Mouse (Mus musculus): Measurements from ENCODE around the gene Bcar1. TPM values are rescaled to one million over a fixed set of nuclear protein-coding genes. Genes with fewer than 3 reads are reported as not detected.

Bcar1 gene
- polyA plus RNA-seq, 1 experiment from 2014 or later, result 50.2 TPM

DNA sequence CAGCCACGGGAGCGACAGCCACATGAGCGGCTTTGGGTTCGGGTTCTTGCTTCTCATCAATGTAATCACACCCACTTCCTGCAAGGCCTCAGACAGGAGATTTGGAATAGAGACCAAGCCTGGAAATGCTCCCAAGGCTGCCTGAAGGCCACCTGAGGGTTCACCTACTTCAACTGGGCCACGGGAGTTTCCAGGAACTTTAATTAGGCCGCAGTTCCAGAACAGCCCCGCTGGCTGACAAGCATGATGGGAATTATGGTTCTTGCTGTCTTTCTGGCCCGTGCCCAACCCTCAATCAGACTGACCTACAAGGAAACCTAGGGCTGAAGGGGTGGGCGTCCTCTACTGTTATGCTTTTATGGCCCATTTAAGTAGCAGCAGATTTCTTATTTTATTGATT, 28.5 kb upstream of the Bcar1 start:
- H3K4me2 ChIP-seq (ENCODE audit: low read length), result no peak overlapping the region
- no peak overlapping the region for H3K27ac ChIP-seq (ENCODE audit: low read depth)
- 0 out of 2 replicates have a peak, but pooled peaks cover 2% of the 10 kb centered on the region for H3K4me1 ChIP-seq (replicated peaks; ENCODE audit: control insufficient read depth, insufficient read depth, low read length)
- H3K27me3 ChIP-seq (replicated peaks; ENCODE audit: control insufficient read depth, insufficient read depth, low read length), result no peaks in the 10 kb centered on the region
- DNase-seq (ENCODE audit: low spot score), result no peak
- no peak overlapping the region for H3K4me3 ChIP-seq (ENCODE audit: low read depth, low read length)
- no peak for ATAC-seq (replicated peaks; ENCODE audit: low FRiP score, low TSS enrichment, low read depth)
- no peak overlapping the region for H3K9ac ChIP-seq (ENCODE audit: low read length)
- 88% methylated on average over 9 of the region's 9 CpGs for WGBS
- peaks cover 58% of the 10 kb centered on the region for H3K36me3 ChIP-seq (ENCODE audit: control insufficient read depth, insufficient read depth, low read length)
- H3K9me3 ChIP-seq (ENCODE audit: control insufficient read depth, low read length), result no peaks in the 10 kb centered on the region

DNA sequence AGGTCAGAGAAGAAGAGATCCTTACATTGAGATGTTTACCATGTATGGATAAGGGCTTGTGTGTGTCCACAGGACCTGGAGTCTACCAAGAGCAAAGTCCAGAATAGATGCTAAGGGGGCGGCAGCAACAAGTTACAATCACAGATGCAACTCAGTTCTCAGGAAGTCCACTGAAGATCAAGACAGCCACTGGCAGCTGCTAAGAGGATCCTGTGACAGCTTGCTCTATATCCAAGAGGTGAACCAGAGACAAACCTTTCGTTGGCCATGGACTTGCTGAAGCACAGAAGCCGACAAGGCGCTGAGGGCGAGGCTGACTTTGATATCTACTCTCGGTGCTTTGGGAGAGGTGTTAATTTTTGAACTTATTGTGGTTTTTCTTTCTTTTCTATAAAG, 28.0 kb upstream of the Bcar1 start:
- Histone ChIP-seq H3K27ac (ENCODE audit: low read depth) (no peak overlapping the region), H3K4me2 (ENCODE audit: low read length) (no peak overlapping the region), H3K27me3 (replicated peaks; ENCODE audit: control insufficient read depth, insufficient read depth, low read length) (no peaks in the 10 kb centered on the region), H3K36me3 (ENCODE audit: control insufficient read depth, insufficient read depth, low read length) (peaks cover 60% of the 10 kb centered on the region), H3K4me3 (ENCODE audit: low read depth, low read length) (no peak overlapping the region), H3K4me1 (replicated peaks; ENCODE audit: control insufficient read depth, insufficient read depth, low read length) (0 out of 2 replicates have a peak, but pooled peaks cover 2% of the 10 kb centered on the region), H3K9me3 (ENCODE audit: control insufficient read depth, low read length) (no peaks in the 10 kb centered on the region), H3K9ac (ENCODE audit: low read length) (no peak overlapping the region)
- DNase-seq (ENCODE audit: low spot score) (no peak), ATAC-seq (replicated peaks; ENCODE audit: low FRiP score, low TSS enrichment, low read depth) (no peak)
- 96% methylated on average over 6 of the region's 6 CpGs for WGBS

DNA sequence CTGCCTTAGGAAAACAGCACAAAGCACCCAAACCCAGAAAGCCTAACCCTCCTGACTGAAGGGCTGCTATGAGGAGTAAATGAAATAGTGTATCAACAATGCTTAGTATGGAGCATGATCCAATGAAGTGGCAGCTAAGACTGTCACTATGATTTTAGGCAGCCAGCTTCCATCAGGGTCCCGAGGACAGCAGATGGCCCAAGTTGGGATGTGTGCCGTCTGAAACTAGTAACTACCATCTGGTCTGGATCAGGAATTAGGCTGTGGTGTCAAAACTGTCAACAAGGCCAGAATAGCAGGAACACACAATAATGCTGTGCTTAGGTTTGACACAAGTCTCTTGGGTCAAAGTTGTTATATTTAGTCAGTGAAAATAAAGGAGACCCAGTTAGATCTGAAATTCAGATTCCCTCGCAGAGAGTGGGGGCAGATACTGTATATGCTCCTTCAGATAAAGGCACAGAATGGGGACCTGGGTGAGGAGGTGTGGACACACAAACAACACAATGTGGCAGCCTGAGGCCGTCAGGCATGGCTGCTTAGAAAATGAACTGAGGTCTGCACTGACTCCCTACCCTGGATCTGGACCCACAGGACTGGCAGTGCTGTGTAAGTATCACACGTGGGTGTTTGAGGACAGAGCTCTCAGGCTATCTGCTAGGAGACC, 27.5 kb upstream of the Bcar1 start:
- 68% methylated on average over 5 of the region's 5 CpGs for WGBS
- Histone ChIP-seq H3K36me3 (ENCODE audit: control insufficient read depth, insufficient read depth, low read length) (peaks cover 61% of the 10 kb centered on the region), H3K27me3 (replicated peaks; ENCODE audit: control insufficient read depth, insufficient read depth, low read length) (no peaks in the 10 kb centered on the region), H3K9me3 (ENCODE audit: control insufficient read depth, low read length) (no peaks in the 10 kb centered on the region), H3K4me1 (replicated peaks; ENCODE audit: control insufficient read depth, insufficient read depth, low read length) (0 out of 2 replicates have a peak, but pooled peaks cover 2% of the 10 kb centered on the region), H3K9ac (ENCODE audit: low read length) (no peak overlapping the region), H3K4me3 (ENCODE audit: low read depth, low read length) (no peak overlapping the region), H3K27ac (ENCODE audit: low read depth) (no peak overlapping the region), H3K4me2 (ENCODE audit: low read length) (no peak overlapping the region)
- DNase-seq (ENCODE audit: low spot score) (no peak), ATAC-seq (replicated peaks; ENCODE audit: low FRiP score, low TSS enrichment, low read depth) (no peak)

DNA sequence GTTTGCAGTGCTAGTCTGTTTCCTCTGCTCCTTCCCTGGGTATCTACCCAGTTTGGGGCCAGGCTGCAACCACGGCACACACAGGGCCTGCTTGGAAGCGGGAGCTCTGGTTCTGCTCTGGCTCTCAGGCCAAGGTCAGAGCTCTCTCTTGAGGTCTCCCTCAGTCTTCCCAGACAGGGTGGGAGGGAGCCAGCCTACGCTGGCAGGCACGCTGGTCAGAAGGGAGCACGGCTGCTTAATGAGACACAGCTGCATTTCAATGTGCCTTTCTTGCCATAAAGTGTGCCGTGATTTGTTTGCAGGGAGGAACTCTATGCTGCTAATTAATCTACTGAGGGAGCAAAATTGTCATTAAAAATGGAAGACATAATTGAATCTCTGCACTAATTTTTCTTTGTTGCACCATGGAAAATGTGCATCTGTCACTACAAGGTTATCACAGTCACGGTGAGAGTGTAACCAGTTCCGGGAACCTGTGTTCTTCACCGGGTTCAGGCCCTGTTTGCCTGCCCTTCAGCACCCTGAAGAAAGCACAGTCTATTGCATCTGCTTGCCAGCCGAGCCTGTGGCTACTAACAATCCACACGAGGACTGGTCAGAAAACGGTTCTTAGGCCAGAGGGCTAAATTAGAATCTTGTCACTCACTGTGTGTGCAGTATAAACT, 26.3 kb upstream of the Bcar1 start:
- no peak overlapping the region for H3K4me3 ChIP-seq (ENCODE audit: low read depth, low read length)
- 63% methylated on average over 12 of the region's 12 CpGs for WGBS
- H3K27ac ChIP-seq (ENCODE audit: low read depth), result no peak overlapping the region
- no peaks in the 10 kb centered on the region for H3K27me3 ChIP-seq (replicated peaks; ENCODE audit: control insufficient read depth, insufficient read depth, low read length)
- H3K9me3 ChIP-seq (ENCODE audit: control insufficient read depth, low read length), result no peaks in the 10 kb centered on the region
- H3K4me2 ChIP-seq (ENCODE audit: low read length), result no peak overlapping the region
- no peak overlapping the region for H3K9ac ChIP-seq (ENCODE audit: low read length)
- DNase-seq (ENCODE audit: low spot score) (no peak), ATAC-seq (replicated peaks; ENCODE audit: low FRiP score, low TSS enrichment, low read depth) (no peak)
- peaks cover 58% of the 10 kb centered on the region for H3K36me3 ChIP-seq (ENCODE audit: control insufficient read depth, insufficient read depth, low read length)
- H3K4me1 ChIP-seq (replicated peaks; ENCODE audit: control insufficient read depth, insufficient read depth, low read length), result 0 out of 2 replicates have a peak, but pooled peaks cover 2% of the 10 kb centered on the region

DNA sequence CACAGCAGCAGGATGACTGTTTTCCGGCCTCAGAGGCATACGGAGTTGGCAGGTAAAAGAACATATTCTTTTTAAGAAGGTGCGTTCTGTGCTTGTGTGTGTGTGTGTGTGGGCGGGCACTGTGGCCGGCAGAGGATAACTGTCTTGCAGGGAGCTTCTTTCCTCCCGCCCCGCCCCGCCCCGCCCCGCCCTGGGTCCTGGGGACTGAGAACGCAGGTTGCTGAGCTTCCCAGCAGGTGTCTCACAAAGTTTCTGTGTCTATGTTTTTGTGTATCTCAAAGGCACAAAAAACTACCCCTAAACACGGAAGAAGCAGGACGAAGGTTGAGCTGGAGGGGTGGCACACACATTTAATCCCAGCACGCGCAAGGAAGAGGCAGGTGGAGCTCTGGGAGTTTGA, 25.7 kb upstream of the Bcar1 start:
- no peak overlapping the region for H3K4me3 ChIP-seq (ENCODE audit: low read depth, low read length)
- DNase-seq (ENCODE audit: low spot score) (no peak), ATAC-seq (replicated peaks; ENCODE audit: low FRiP score, low TSS enrichment, low read depth) (no peak)
- WGBS, result 67% methylated on average over 15 of the region's 15 CpGs
- no peak overlapping the region for H3K27ac ChIP-seq (ENCODE audit: low read depth)
- peaks cover 53% of the 10 kb centered on the region for H3K36me3 ChIP-seq (ENCODE audit: control insufficient read depth, insufficient read depth, low read length)
- H3K27me3 ChIP-seq (replicated peaks; ENCODE audit: control insufficient read depth, insufficient read depth, low read length), result no peaks in the 10 kb centered on the region
- no peaks in the 10 kb centered on the region for H3K9me3 ChIP-seq (ENCODE audit: control insufficient read depth, low read length)
- H3K9ac ChIP-seq (ENCODE audit: low read length), result no peak overlapping the region
- 0 out of 2 replicates have a peak, but pooled peaks cover 2% of the 10 kb centered on the region for H3K4me1 ChIP-seq (replicated peaks; ENCODE audit: control insufficient read depth, insufficient read depth, low read length)
- H3K4me2 ChIP-seq (ENCODE audit: low read length), result no peak overlapping the region

DNA sequence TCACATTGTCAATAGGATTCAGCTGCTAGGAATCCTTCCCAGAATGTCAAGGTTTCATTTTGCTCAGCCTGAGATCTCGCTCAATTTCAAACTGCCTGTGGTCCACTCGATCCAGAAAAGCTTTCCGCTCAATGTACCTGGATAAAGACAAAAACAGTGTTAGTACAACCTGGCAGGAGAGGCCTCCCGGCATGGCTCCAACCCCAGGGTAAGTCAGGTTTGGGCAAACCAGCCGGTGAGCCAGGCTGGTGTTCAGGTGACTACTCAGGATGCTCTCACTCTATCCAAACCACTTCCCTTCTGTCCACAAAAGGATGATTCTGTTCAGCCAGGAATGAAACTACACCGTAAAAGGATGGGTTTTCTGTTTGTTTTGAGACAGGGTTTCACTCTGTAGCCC, 25.0 kb upstream of the Bcar1 start:
- Histone ChIP-seq H3K9ac (ENCODE audit: low read length) (no peak overlapping the region), H3K4me1 (replicated peaks; ENCODE audit: control insufficient read depth, insufficient read depth, low read length) (0 out of 2 replicates have a peak, but pooled peaks cover 2% of the 10 kb centered on the region), H3K9me3 (ENCODE audit: control insufficient read depth, low read length) (no peaks in the 10 kb centered on the region), H3K4me3 (ENCODE audit: low read depth, low read length) (no peak overlapping the region), H3K4me2 (ENCODE audit: low read length) (no peak overlapping the region), H3K27ac (ENCODE audit: low read depth) (no peak overlapping the region), H3K27me3 (replicated peaks; ENCODE audit: control insufficient read depth, insufficient read depth, low read length) (no peaks in the 10 kb centered on the region), H3K36me3 (ENCODE audit: control insufficient read depth, insufficient read depth, low read length) (peaks cover 48% of the 10 kb centered on the region)
- DNase-seq (ENCODE audit: low spot score) (no peak), ATAC-seq (replicated peaks; ENCODE audit: low FRiP score, low TSS enrichment, low read depth) (no peak)
- WGBS, result 93% methylated on average over 6 of the region's 6 CpGs

DNA sequence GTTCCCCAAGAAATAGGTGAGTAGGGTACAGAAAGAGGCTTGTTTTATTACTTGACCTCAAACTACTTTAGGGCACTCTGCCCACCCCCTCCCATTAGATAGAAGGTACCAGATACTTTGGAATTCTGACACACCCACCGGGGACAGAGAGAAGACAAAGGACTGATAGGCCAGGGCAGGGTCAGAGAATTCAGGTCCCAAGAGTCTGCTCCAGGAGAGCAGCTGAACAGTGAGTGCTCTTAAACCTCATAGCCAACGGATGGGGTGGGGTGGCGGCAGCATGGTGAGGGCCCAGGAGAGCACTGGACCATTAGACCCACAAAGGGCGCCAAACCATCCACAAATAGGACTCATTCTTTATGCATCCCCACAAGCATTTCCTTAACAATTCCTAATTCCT, 22.0 kb upstream of the Bcar1 start:
- H3K4me2 ChIP-seq (ENCODE audit: low read length), result no peak overlapping the region
- no peaks in the 10 kb centered on the region for H3K9me3 ChIP-seq (ENCODE audit: control insufficient read depth, low read length)
- no peak overlapping the region for H3K27ac ChIP-seq (ENCODE audit: low read depth)
- ATAC-seq (replicated peaks; ENCODE audit: low FRiP score, low TSS enrichment, low read depth), result no peak
- no peak overlapping the region for H3K4me3 ChIP-seq (ENCODE audit: low read depth, low read length)
- DNase-seq (ENCODE audit: low spot score), result no peak
- 87% methylated on average over 4 of the region's 4 CpGs for WGBS
- 0 out of 2 replicates have a peak, but pooled peaks cover 2% of the 10 kb centered on the region for H3K4me1 ChIP-seq (replicated peaks; ENCODE audit: control insufficient read depth, insufficient read depth, low read length)
- H3K27me3 ChIP-seq (replicated peaks; ENCODE audit: control insufficient read depth, insufficient read depth, low read length), result no peaks in the 10 kb centered on the region
- peaks cover 29% of the 10 kb centered on the region for H3K36me3 ChIP-seq (ENCODE audit: control insufficient read depth, insufficient read depth, low read length)
- H3K9ac ChIP-seq (ENCODE audit: low read length), result no peak overlapping the region

DNA sequence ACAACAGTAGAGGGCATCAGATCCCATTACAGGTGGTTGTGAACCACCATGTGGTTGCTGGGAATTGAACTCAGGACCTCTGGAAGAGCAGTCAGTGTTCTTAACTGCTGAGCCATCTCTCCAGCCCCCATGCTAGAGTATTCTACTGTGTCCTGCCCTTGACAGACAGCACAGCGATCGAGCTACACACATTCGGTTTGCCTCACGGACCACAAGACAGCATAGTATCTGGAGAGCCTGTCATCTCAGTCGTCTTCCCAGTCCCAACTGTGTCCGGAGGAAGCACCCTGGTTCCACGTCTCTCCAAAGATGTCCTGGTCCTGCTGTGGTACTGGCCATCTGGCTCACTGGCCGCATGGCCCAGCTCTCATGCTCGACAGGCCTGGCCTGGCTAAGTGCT, 21.5 kb upstream of the Bcar1 start:
- Histone ChIP-seq H3K9me3 (ENCODE audit: control insufficient read depth, low read length) (no peaks in the 10 kb centered on the region), H3K27ac (ENCODE audit: low read depth) (no peak overlapping the region), H3K4me2 (ENCODE audit: low read length) (no peak overlapping the region), H3K4me3 (ENCODE audit: low read depth, low read length) (no peak overlapping the region), H3K4me1 (replicated peaks; ENCODE audit: control insufficient read depth, insufficient read depth, low read length) (0 out of 2 replicates have a peak, but pooled peaks cover 2% of the 10 kb centered on the region), H3K36me3 (ENCODE audit: control insufficient read depth, insufficient read depth, low read length) (peaks cover 29% of the 10 kb centered on the region), H3K9ac (ENCODE audit: low read length) (no peak overlapping the region), H3K27me3 (replicated peaks; ENCODE audit: control insufficient read depth, insufficient read depth, low read length) (no peaks in the 10 kb centered on the region)
- ATAC-seq (replicated peaks; ENCODE audit: low FRiP score, low TSS enrichment, low read depth) (no peak), DNase-seq (ENCODE audit: low spot score) (no peak)
- 94% methylated on average over 9 of the region's 9 CpGs for WGBS

DNA sequence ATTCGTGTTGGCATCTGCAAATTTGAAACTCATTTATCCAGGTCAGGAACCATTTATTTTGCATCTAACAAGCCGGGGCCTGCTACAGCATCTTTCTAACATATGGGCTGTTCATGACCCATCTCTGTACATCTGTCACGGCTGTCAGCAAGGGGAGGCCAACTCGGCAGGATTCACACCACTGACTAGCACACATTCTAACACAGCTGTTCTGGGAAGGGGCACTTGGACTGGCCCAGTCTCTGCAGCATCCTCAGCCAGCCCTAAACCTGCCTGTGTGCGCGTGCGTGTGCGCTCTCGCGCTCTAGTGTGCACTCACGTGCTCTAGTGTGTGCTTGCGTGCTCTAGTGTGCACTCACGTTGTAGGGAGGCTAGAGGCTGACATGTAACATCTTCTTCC, 17.1 kb upstream of the Bcar1 start:
- Histone ChIP-seq H3K4me2 (ENCODE audit: low read length) (no peak overlapping the region), H3K4me1 (replicated peaks; ENCODE audit: control insufficient read depth, insufficient read depth, low read length) (no peaks in the 10 kb centered on the region), H3K27me3 (replicated peaks; ENCODE audit: control insufficient read depth, insufficient read depth, low read length) (no peaks in the 10 kb centered on the region), H3K9ac (ENCODE audit: low read length) (no peak overlapping the region), H3K27ac (ENCODE audit: low read depth) (no peak overlapping the region), H3K4me3 (ENCODE audit: low read depth, low read length) (no peak overlapping the region), H3K9me3 (ENCODE audit: control insufficient read depth, low read length) (no peaks in the 10 kb centered on the region), H3K36me3 (ENCODE audit: control insufficient read depth, insufficient read depth, low read length) (peaks cover 5% of the 10 kb centered on the region)
- WGBS, result 84% methylated on average over 13 of the region's 13 CpGs
- ATAC-seq (replicated peaks; ENCODE audit: low FRiP score, low TSS enrichment, low read depth), result no peak
- DNase-seq (ENCODE audit: low spot score), result no peak
